Mouse (Mus musculus) embryonic facial prominence, embryonic 15.5 days (tissue): ENCODE measurements around the gene Ly9. TPM values are rescaled to one million over a fixed set of nuclear protein-coding genes. Genes with fewer than 3 reads are reported as not detected.

ENCODE experiments used
- ATAC-seq: fragments of 200-750 bp; cut with Nextera tagmentation; 2 replicates; pipeline ENCODE4 v1.8.0; 2017; ENCODE audit warnings: low read depth, moderate TSS enrichment; ENCODE audit not compliant: insufficient number of reproducible peaks, low FRiP score, low TSS enrichment
- H3K27ac ChIP-seq: fragments of 300-500 bp; sonication (generic); replicated peaks from 2 replicates; pipeline ENCODE4 v1.5.1; 2015; ENCODE audit warnings: mild to moderate bottlenecking, inconsistent platforms
- H3K27me3 ChIP-seq: fragments of 300-500 bp; sonication (generic); 2 replicates; pipeline ENCODE4 v1.6.1; 2015; ENCODE audit warnings: inconsistent platforms
- H3K36me3 ChIP-seq: fragments of 300-500 bp; sonication (generic); 2 replicates; pipeline ENCODE4 v1.6.1; 2015; ENCODE audit warnings: mild to moderate bottlenecking, inconsistent platforms
- H3K4me1 ChIP-seq: fragments of 300-500 bp; sonication (generic); 2 replicates; pipeline ENCODE4 v1.6.1; 2015; ENCODE audit warnings: inconsistent platforms
- H3K4me2 ChIP-seq: fragments of 300-500 bp; sonication (generic); replicated peaks from 2 replicates; pipeline ENCODE4 v1.6.1; 2015; ENCODE audit warnings: mild to moderate bottlenecking, inconsistent platforms
- H3K4me3 ChIP-seq: fragments of 300-500 bp; sonication (generic); replicated peaks from 2 replicates; pipeline ENCODE4 v1.5.1; 2015; ENCODE audit warnings: mild to moderate bottlenecking, inconsistent platforms
- H3K9ac ChIP-seq: fragments of 300-500 bp; sonication (generic); 2 replicates; pipeline ENCODE4 v1.6.1; 2015; ENCODE audit warnings: inconsistent platforms
- H3K9me3 ChIP-seq: fragments of 300-500 bp; sonication (generic); replicated peaks from 2 replicates; pipeline ENCODE4 v1.6.1; 2016; ENCODE audit warnings: inconsistent platforms
- WGBS: fragments of 180-500 bp; shearing (Covaris S2); methylation state at CpG from one replicate; pipeline ENCODE4 v1.1.7; 2015; 5-methylcytosine and 5-hydroxymethylcytosine counted together
- microRNA-seq: library from miRNA; unstranded; fragments of <30 nt; microRNA quantifications from one replicate; pipeline ENCODE4, GENCODE M21; 2016; ENCODE audit warnings: borderline number of aligned reads
- polyA plus RNA-seq: library from polyadenylated mRNA; unstranded; fragments of >200 nt; fragmentation: Nextera tagmentation; extraction: Ambion mirVana; gene quantifications from 2 replicates; pipeline ENCODE4 v1.2.1, GENCODE M21; 2015

The Ly9 gene
- polyA plus RNA-seq, 1 experiment from 2014 or later = 0.84 TPM

DNA sequence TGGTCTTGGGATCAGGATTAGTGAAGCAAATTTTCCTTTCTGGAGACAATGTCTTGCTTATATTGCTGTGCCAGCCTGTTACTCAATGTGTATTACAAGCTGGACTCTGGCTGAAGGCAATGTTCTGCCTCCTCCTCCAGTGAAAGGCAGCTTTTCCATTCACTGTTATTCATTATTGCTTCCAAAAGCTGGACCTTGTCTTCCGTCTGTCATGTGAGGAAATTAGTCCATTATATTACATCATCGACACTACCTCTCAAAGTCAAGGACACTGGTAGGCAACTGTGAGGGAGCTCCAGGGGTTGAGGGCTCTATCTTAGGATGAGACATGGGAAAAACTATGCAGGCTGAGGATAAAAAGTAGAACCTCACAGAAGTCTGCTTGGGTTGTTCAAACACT is 50.8 kb downstream of the Ly9 start:
- no peaks in the 10 kb centered on the region for H3K27me3 ChIP-seq
- no peak overlapping the region for H3K4me2 ChIP-seq
- no peaks in the 10 kb centered on the region for H3K9me3 ChIP-seq
- no peak overlapping the region for H3K27ac ChIP-seq
- H3K36me3 ChIP-seq = no peaks in the 10 kb centered on the region
- H3K9ac ChIP-seq = no peak overlapping the region
- no peak overlapping the region for H3K4me3 ChIP-seq
- no peak for ATAC-seq
- 78% methylated on average over 2 of the region's 2 CpGs for WGBS
- no peaks in the 10 kb centered on the region for H3K4me1 ChIP-seq

- no peaks in the 10 kb centered on the region for H3K36me3 ChIP-seq
- H3K27ac ChIP-seq = no peak overlapping the region
- no peaks in the 10 kb centered on the region for H3K9me3 ChIP-seq
- no peak for ATAC-seq
- H3K4me2 ChIP-seq = no peak overlapping the region
- no peak overlapping the region for H3K9ac ChIP-seq
- H3K4me1 ChIP-seq = no peaks in the 10 kb centered on the region
- no peaks in the 10 kb centered on the region for H3K27me3 ChIP-seq
- no peak overlapping the region for H3K4me3 ChIP-seq
- 80% methylated on average over 11 of the region's 11 CpGs for WGBS
These were observed 53.6 kb downstream of the Ly9 start for GRCm38 (mm10) chr1:171553359-171554341.

DNA sequence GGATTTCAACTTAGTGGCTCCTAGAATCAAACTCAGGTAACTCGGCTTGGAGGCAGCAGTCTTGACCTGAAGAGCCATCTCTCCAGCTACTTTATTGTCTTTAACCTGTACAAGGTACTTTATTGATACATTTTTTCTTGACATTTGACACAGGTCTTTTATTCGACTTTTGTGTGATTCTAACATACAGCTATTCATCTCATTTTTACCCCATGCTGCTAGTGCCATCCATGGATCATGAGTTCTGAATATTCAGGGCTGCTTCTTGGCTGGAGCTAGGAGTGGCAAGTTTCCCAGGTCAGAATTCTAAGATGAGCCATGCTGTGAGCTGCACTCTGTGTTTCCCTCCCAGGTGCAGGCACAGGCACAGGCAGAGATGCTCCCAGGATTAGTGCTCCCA is 55.0 kb downstream of the Ly9 start:
- Histone ChIP-seq H3K4me2 (no peak overlapping the region), H3K9ac (no peak overlapping the region), H3K4me3 (no peak overlapping the region), H3K36me3 (no peaks in the 10 kb centered on the region), H3K4me1 (no peaks in the 10 kb centered on the region), H3K27ac (no peak overlapping the region), H3K27me3 (no peaks in the 10 kb centered on the region), H3K9me3 (no peaks in the 10 kb centered on the region)
- ATAC-seq = no peak
- 81% methylated on average over 2 of the region's 2 CpGs for WGBS

DNA sequence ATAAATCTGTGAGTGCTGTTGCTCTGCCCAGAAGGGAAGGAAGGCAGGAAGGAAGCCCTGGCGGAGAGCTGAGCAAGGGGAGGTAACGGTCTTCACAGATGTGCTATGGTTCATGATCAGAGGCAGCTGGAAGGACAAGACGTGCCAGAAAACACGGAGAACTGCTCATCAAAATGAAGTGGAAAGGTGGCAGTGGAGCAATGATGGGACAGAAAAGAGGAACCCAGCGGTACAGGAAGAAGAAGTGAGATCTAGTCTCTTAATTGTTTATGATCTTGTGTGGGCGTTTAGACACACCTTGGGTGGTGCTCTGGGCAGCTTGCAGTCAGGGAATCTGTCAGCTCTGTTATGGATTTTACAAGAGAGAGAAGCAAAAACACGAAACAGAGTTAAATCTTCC is 55.9 kb downstream of the Ly9 start:
- no peak for ATAC-seq
- Histone ChIP-seq H3K4me1 (no peaks in the 10 kb centered on the region), H3K27ac (no peak overlapping the region), H3K4me2 (no peak overlapping the region), H3K9me3 (no peaks in the 10 kb centered on the region), H3K9ac (no peak overlapping the region), H3K36me3 (no peaks in the 10 kb centered on the region), H3K4me3 (no peak overlapping the region), H3K27me3 (no peaks in the 10 kb centered on the region)
- 77% methylated on average over 7 of the region's 7 CpGs for WGBS

GRCm38 (mm10) chr1:171540694-171541093 is 66.5 kb downstream of the Ly9 start:
- H3K9me3 ChIP-seq = no peaks in the 10 kb centered on the region
- H3K9ac ChIP-seq = no peak overlapping the region
- H3K27ac ChIP-seq = no peak overlapping the region
- WGBS = 77% methylated on average over 1 of the region's 1 CpGs
- no peak overlapping the region for H3K4me2 ChIP-seq
- no peak for ATAC-seq
- no peaks in the 10 kb centered on the region for H3K27me3 ChIP-seq
- H3K4me3 ChIP-seq = no peak overlapping the region
- H3K4me1 ChIP-seq = no peaks in the 10 kb centered on the region
- no peaks in the 10 kb centered on the region for H3K36me3 ChIP-seq

Small RNA genes lying within 50 kb of the gene (microRNA-seq; reads per million reads assigned to microRNA genes)
- gene Mir7683 = not detected

Other genes with a start within 250 kb of the Ly9 start
- 4.5 and 9.1 TPM in 2 replicates for gene Klhdc9, start 246.6 kb downstream of the Ly9 start, polyA plus RNA-seq
- 39.0 and 43.7 TPM in 2 replicates for gene Nectin4, start 237.3 kb downstream of the Ly9 start, polyA plus RNA-seq
- 2.6 and 3.1 TPM in 2 replicates for gene Arhgap30, start 218.5 kb downstream of the Ly9 start, polyA plus RNA-seq
- gene Usf1, start 196.1 kb downstream of the Ly9 start, polyA plus RNA-seq = 74.6 and 85.2 TPM in 2 replicates
- gene Tstd1, start 188.5 kb downstream of the Ly9 start, polyA plus RNA-seq = 8.1 and 11.8 TPM in 2 replicates
- 66.5 and 73.3 TPM in 2 replicates for gene F11r, start 169.9 kb downstream of the Ly9 start, polyA plus RNA-seq
- gene Alyref2, start 103.9 kb downstream of the Ly9 start, polyA plus RNA-seq = 16.7 and 16.8 TPM in 2 replicates
- gene Itln1, start 72.1 kb downstream of the Ly9 start, polyA plus RNA-seq = 0.44 and 0.60 TPM in 2 replicates
- gene Cd244a, start 48.2 kb downstream of the Ly9 start, polyA plus RNA-seq = 0.17 and 0.21 TPM in 2 replicates
- gene Slamf7, start 45.6 kb upstream of the Ly9 start, polyA plus RNA-seq = 0.20 and 0.25 TPM in 2 replicates
- gene Cd48, start 74.6 kb upstream of the Ly9 start, polyA plus RNA-seq = 4.1 and 5.5 TPM in 2 replicates
- 0.16 and 0.21 TPM in 2 replicates for gene Slamf1, start 159.7 kb upstream of the Ly9 start, polyA plus RNA-seq
- gene Cd84, start 232.3 kb upstream of the Ly9 start, polyA plus RNA-seq = 2.1 and 2.5 TPM in 2 replicates